Mouse (Mus musculus): ENCODE data around the gene Xylt1. TPM values are rescaled to one million over a fixed set of nuclear protein-coding genes. Genes with fewer than 3 reads are reported as not detected.

Xylt1 gene
- 1 to 10 TPM; 6.4 to 6.8 TPM for total RNA-seq (2021)

- intact Hi-C loops (cut with DNase I) = loop anchor here (2.0 to 5.0 kb wide), 3 partner anchors 92 to 722 kb away; no protein-coding TSS in a partner anchor
Observed at GRCm38 (mm10) chr7:117380418-117381187, at the start of gene Xylt1. Gene Xylt1, plus strand, starts transcription at chr7:117380979.

GRCm38 (mm10) chr7:117333936-117334335 is 46.8 kb upstream of the Xylt1 start:
- intact Hi-C loops (cut with DNase I) = no loop called here

More at GRCm38 (mm10) chr7:117380418-117381187, at the start of gene Xylt1:
- peak; percentile 78 to 87 for DNase-seq

GRCm38 (mm10) chr7:117356316-117356715 is 24.5 kb upstream of the Xylt1 start:
- intact Hi-C loops (cut with DNase I) = no loop called here
- no peak for DNase-seq

More at GRCm38 (mm10) chr7:117333936-117334335, 46.8 kb upstream of the Xylt1 start:
- no peak for DNase-seq

- DNase-seq = no peak
- intact Hi-C loops (cut with DNase I) = no loop called here
Observed at GRCm38 (mm10) chr7:117357425-117358194, 23.2 kb upstream of the Xylt1 start.

- intact Hi-C loops (cut with DNase I) = no loop called here
- no peak for DNase-seq
Observed at GRCm38 (mm10) chr7:117361281-117361680, 19.5 kb upstream of the Xylt1 start.

- DNase-seq = no peak
- intact Hi-C loops (cut with DNase I) = no loop called here
Observed at GRCm38 (mm10) chr7:117362493-117362892, 18.3 kb upstream of the Xylt1 start.

GRCm38 (mm10) chr7:117368647-117369289 is 12.0 kb upstream of the Xylt1 start:
- intact Hi-C loops (cut with DNase I) = no loop called here
- peak in 1 of 2 experiments; percentile 12 for DNase-seq

- intact Hi-C loops (cut with DNase I) = no loop called here
- DNase-seq = no peak
Observed at GRCm38 (mm10) chr7:117369290-117369941, 11.4 kb upstream of the Xylt1 start.

GRCm38 (mm10) chr7:117375886-117376309 is 4.9 kb upstream of the Xylt1 start:
- intact Hi-C loops (cut with DNase I) = loop anchor here (1.0 to 2.0 kb wide), 2 partner anchors 73 to 731 kb away; no protein-coding TSS in a partner anchor
- peak; percentile 77 to 84 for DNase-seq

GRCm38 (mm10) chr7:117377138-117377537 is 3.6 kb upstream of the Xylt1 start:
- no peak for DNase-seq
- intact Hi-C loops (cut with DNase I) = loop anchor here (2.0 kb wide), 1 partner anchor 74 kb away; no protein-coding TSS in a partner anchor

- intact Hi-C loops (cut with DNase I) = loop anchor here (2.0 to 5.0 kb wide), 3 partner anchors 92 to 722 kb away; no protein-coding TSS in a partner anchor
- peak; percentile 35 for DNase-seq
Observed at GRCm38 (mm10) chr7:117380036-117380417, 752 bp upstream of the Xylt1 start.

GRCm38 (mm10) chr7:117381188-117381981 is 606 bp downstream of the Xylt1 start:
- DNase-seq = peak in 1 of 2 experiments; percentile 66
- intact Hi-C loops (cut with DNase I) = loop anchor here (2.0 to 5.0 kb wide), 3 partner anchors 91 to 721 kb away; no protein-coding TSS in a partner anchor

GRCm38 (mm10) chr7:117382006-117382405 is 1.2 kb downstream of the Xylt1 start:
- DNase-seq = no peak
- intact Hi-C loops (cut with DNase I) = loop anchor here (2.0 to 5.0 kb wide), 5 partner anchors 90 to 720 kb away; no protein-coding TSS in a partner anchor

- DNase-seq = peak; percentile 62
- intact Hi-C loops (cut with DNase I) = loop anchor here (2.0 to 5.0 kb wide), 5 partner anchors 89 to 719 kb away; no protein-coding TSS in a partner anchor
Observed at GRCm38 (mm10) chr7:117383147-117383940, 2.6 kb downstream of the Xylt1 start.

- DNase-seq = no peak
- intact Hi-C loops (cut with DNase I) = no loop called here
Observed at GRCm38 (mm10) chr7:117386376-117386775, 5.6 kb downstream of the Xylt1 start.

GRCm38 (mm10) chr7:117388284-117388988 is 7.7 kb downstream of the Xylt1 start:
- no peak for DNase-seq

GRCm38 (mm10) chr7:117389048-117389447 is 8.3 kb downstream of the Xylt1 start:
- DNase-seq = no peak
- intact Hi-C loops (cut with DNase I) = no loop called here

More at GRCm38 (mm10) chr7:117388284-117388988, 7.7 kb downstream of the Xylt1 start:
- intact Hi-C loops (cut with DNase I) = no loop called here
